Mouse (Mus musculus) embryonic facial prominence, embryonic 12.5 days (tissue): ENCODE measurements at regions not wholly inside any gene's neighbourhood (a gene's known extent, or its start where the extent isn't known, plus 50 kb on each side); places are given as distances from the start of the nearest gene placed in this dataset.

Experiments
- ATAC-seq: fragments of 200-750 bp; cut with Nextera tagmentation; 2 replicates; pipeline ENCODE4 v1.8.0; 2017; ENCODE audit not compliant: insufficient number of reproducible peaks, insufficient read depth, low FRiP score, low TSS enrichment
- H3K27ac ChIP-seq: fragments of 300-500 bp; sonication (generic); 2 replicates; pipeline ENCODE4 v1.5.1; 2016; ENCODE audit warnings: mild to moderate bottlenecking
- H3K27me3 ChIP-seq: fragments of 300-500 bp; sonication (generic); 2 replicates; pipeline ENCODE4 v1.6.1; 2016; ENCODE audit warnings: mild to moderate bottlenecking, moderate library complexity
- H3K36me3 ChIP-seq: fragments of 300-500 bp; sonication (generic); 2 replicates; pipeline ENCODE4 v1.6.1; 2016; ENCODE audit warnings: mild to moderate bottlenecking
- H3K4me1 ChIP-seq: fragments of 300-500 bp; sonication (generic); 2 replicates; pipeline ENCODE4 v1.6.1; 2016
- H3K4me2 ChIP-seq: fragments of 300-500 bp; sonication (generic); replicated peaks from 2 replicates; pipeline ENCODE4 v1.6.1; 2016; ENCODE audit warnings: mild to moderate bottlenecking, moderate library complexity
- H3K4me3 ChIP-seq: fragments of 300-500 bp; sonication (generic); 2 replicates; pipeline ENCODE4 v1.5.1; 2016; ENCODE audit warnings: mild to moderate bottlenecking
- H3K9ac ChIP-seq: fragments of 300-500 bp; sonication (generic); 2 replicates; pipeline ENCODE4 v1.6.1; 2016; ENCODE audit warnings: mild to moderate bottlenecking, moderate library complexity
- H3K9me3 ChIP-seq: fragments of 300-500 bp; sonication (generic); 2 replicates; pipeline ENCODE4 v1.6.1; 2016; ENCODE audit warnings: mild to moderate bottlenecking, moderate library complexity
- WGBS: fragments of 180-500 bp; shearing (Covaris S2); methylation state at CpG from one replicate; pipeline ENCODE4 v1.1.7; 2016; 5-methylcytosine and 5-hydroxymethylcytosine counted together

- Histone ChIP-seq H3K4me1 (peaks cover 9% of the 10 kb centered on the region; the same call in 1 of the 2 replicates), H3K36me3 (no peaks in the 10 kb centered on the region), H3K9me3 (no peaks in the 10 kb centered on the region), H3K4me2 (no peak overlapping the region), H3K4me3 (no peak overlapping the region), H3K27ac (no peak overlapping the region), H3K9ac (no peak overlapping the region), H3K27me3 (no peaks in the 10 kb centered on the region)
- WGBS, result 71% methylated on average over 5 of the region's 5 CpGs
- ATAC-seq, result no peak
Observed at GRCm38 (mm10) chr4:81962586-81962985, 520.0 kb upstream of the Mpdz start.

GRCm38 (mm10) chr4:81960552-81961534 is 518.2 kb upstream of the Mpdz start:
- Histone ChIP-seq H3K36me3 (no peaks in the 10 kb centered on the region), H3K27me3 (no peaks in the 10 kb centered on the region), H3K27ac (no peak overlapping the region), H3K9me3 (no peaks in the 10 kb centered on the region), H3K4me2 (no peak overlapping the region), H3K9ac (no peak overlapping the region), H3K4me3 (no peak overlapping the region), H3K4me1 (peaks cover 16% of the 10 kb centered on the region; the same call in 1 of the 2 replicates)
- ATAC-seq, result 0 out of 2 replicates have a peak, but pooled peaks have one; percentile 41
- WGBS, result 65% methylated on average over 16 of the region's 16 CpGs

DNA sequence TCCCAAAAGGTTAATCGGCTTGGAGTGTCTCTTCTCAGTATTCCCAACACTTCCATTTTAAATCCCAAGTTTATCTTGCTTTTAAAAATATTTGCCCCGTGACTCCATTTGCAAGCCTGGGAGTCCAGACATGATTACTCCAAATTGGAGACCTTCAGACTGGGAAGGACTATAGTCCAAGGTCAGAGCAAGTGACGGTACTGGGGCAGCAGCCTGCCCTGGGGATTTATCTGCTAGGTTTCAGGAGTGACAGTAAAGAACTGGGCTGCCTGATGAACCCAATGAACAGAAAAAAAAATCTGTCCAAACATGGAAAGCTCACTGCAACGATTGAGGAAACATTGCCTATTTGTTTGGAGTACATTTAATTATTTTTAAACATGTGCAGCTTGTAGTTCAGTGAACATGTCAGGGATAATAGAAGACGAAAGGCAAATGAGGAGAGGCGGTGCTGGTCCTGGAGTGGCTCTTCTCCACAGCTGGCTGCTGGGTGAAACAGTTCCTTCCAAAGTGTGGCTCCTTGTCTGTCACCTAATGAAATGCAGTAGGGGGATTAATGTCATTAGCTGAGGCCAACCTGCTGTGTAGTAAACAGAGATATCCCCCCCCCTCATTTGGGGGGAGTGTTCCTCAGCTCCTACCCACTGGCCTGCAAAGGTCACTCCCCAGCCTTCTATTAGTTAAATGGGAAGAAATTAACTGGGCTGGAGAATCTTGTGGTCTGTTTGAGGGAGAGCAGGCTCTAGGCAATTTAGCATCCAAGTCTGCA is 514.5 kb upstream of the Mpdz start:
- H3K4me1 ChIP-seq, result peaks cover 16% of the 10 kb centered on the region; the same call in 1 of the 2 replicates
- no peak overlapping the region for H3K4me2 ChIP-seq
- no peaks in the 10 kb centered on the region for H3K27me3 ChIP-seq
- WGBS, result 34% methylated on average over 6 of the region's 6 CpGs
- no peak for ATAC-seq
- H3K9ac ChIP-seq, result no peak overlapping the region
- no peaks in the 10 kb centered on the region for H3K9me3 ChIP-seq
- no peak overlapping the region for H3K27ac ChIP-seq
- no peaks in the 10 kb centered on the region for H3K36me3 ChIP-seq
- no peak overlapping the region for H3K4me3 ChIP-seq

DNA sequence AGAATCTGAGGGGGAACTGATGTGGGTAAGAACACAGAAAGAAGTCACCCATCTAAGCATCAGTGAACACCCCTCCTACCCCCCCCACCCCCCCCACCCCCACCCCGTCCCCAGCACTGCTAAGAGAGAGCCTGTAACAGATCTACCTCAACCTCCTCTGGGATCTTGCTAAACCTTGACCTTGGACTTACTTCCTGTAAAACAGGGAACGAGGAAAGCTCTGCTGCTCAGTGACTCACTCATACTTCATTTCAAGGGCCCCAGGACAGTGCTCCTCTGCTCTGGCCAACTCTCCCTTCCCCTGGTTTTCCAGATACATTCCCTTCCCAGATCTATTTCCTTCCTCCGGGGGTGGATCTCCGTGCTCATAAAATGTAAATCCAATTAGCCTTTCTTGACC is 510.4 kb upstream of the Mpdz start:
- Histone ChIP-seq H3K9me3 (no peaks in the 10 kb centered on the region), H3K4me2 (no peak overlapping the region), H3K36me3 (no peaks in the 10 kb centered on the region), H3K9ac (no peak overlapping the region), H3K4me1 (peaks cover 10% of the 10 kb centered on the region; the same call in 1 of the 2 replicates), H3K27me3 (no peaks in the 10 kb centered on the region), H3K4me3 (no peak overlapping the region), H3K27ac (no peak overlapping the region)
- ATAC-seq, result no peak
- WGBS, result 48% methylated on average over 4 of the region's 4 CpGs

DNA sequence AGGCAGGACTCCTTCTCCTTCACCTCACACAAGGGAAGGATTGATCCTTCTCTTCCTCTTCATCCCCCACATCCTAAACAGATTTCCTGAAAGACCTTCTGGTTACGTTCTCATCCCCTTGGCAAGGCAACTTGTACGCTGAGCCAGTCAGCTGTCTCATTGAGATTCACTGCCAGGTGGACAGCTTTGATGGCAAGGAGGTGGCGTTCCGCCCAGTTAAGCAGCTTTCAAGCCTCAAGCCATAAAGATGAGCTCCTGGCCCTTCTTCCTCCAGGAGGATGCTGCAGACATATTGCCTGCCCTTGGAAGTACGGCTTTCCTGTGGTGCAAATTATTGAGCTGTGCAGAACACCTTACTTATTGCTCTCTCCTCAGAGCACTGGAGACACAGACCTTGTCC is 494.8 kb upstream of the Mpdz start:
- H3K4me1 ChIP-seq, result no peaks in the 10 kb centered on the region
- no peak overlapping the region for H3K27ac ChIP-seq
- H3K9ac ChIP-seq, result no peak overlapping the region
- 77% methylated on average over 5 of the region's 5 CpGs for WGBS
- H3K27me3 ChIP-seq, result no peaks in the 10 kb centered on the region
- no peak overlapping the region for H3K4me2 ChIP-seq
- ATAC-seq, result no peak
- H3K9me3 ChIP-seq, result no peaks in the 10 kb centered on the region
- H3K36me3 ChIP-seq, result no peaks in the 10 kb centered on the region
- no peak overlapping the region for H3K4me3 ChIP-seq

GRCm38 (mm10) chr4:81930956-81931355 is 488.3 kb upstream of the Mpdz start:
- no peak overlapping the region for H3K9ac ChIP-seq
- H3K9me3 ChIP-seq, result no peaks in the 10 kb centered on the region
- no peaks in the 10 kb centered on the region for H3K27me3 ChIP-seq
- ATAC-seq, result no peak
- H3K4me1 ChIP-seq, result peaks cover 13% of the 10 kb centered on the region
- no peaks in the 10 kb centered on the region for H3K36me3 ChIP-seq
- 67% methylated on average over 1 of the region's 1 CpGs for WGBS
- no peak overlapping the region for H3K4me3 ChIP-seq
- H3K27ac ChIP-seq, result no peak overlapping the region
- no peak overlapping the region for H3K4me2 ChIP-seq

DNA sequence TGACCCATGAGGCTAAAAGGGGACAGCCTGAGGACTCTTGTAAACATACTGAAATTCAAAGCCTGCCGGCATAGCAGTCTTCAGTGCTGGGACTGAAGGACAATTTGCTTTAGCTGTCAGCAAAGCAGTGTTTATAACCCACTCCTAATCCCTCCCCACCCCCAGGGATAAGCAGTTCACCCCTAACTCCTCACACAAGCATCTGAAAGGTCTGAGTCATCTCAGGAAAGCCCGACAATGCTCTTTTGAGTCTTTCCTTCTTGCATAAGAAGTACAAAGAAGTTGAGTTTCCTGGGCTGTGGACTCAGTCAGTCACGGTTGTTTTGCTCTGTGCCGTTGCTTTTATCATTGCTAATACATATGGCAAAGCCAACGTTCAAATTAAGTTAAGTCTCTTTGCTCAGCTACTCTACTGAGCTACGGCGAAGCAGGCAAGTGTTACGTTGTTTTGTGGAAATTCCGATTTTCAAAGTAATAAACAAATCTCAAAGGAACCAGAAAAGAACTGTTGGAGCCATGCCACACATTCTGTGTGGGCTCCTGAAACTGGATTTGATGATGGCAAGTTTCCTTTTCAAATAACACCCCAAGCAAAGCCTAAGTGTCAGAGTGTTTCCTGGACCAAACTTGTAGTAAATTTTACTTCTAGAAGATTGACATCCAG is 486.1 kb upstream of the Mpdz start:
- no peaks in the 10 kb centered on the region for H3K9me3 ChIP-seq
- WGBS, result 35% methylated on average over 9 of the region's 9 CpGs
- no peaks in the 10 kb centered on the region for H3K27me3 ChIP-seq
- ATAC-seq, result no peak
- H3K9ac ChIP-seq, result no peak overlapping the region
- no peaks in the 10 kb centered on the region for H3K36me3 ChIP-seq
- H3K4me2 ChIP-seq, result no peak overlapping the region
- no peak overlapping the region for H3K27ac ChIP-seq
- H3K4me3 ChIP-seq, result no peak overlapping the region
- H3K4me1 ChIP-seq, result peaks cover 18% of the 10 kb centered on the region

- 62% methylated on average over 2 of the region's 2 CpGs for WGBS
- Histone ChIP-seq H3K4me3 (no peak overlapping the region), H3K4me1 (peaks cover 18% of the 10 kb centered on the region), H3K27me3 (no peaks in the 10 kb centered on the region), H3K27ac (peak overlapping the region; percentile 56), H3K36me3 (no peaks in the 10 kb centered on the region), H3K9ac (no peak overlapping the region), H3K4me2 (no peak overlapping the region), H3K9me3 (no peaks in the 10 kb centered on the region)
- ATAC-seq, result no peak
Observed at GRCm38 (mm10) chr4:81927176-81927714, 484.6 kb upstream of the Mpdz start.

GRCm38 (mm10) chr4:81926662-81927141 is 484.1 kb upstream of the Mpdz start:
- Histone ChIP-seq H3K4me1 (peaks cover 18% of the 10 kb centered on the region), H3K27ac (peak overlapping the region; percentile 72), H3K4me2 (no peak overlapping the region), H3K4me3 (no peak overlapping the region), H3K9ac (no peak overlapping the region), H3K27me3 (no peaks in the 10 kb centered on the region), H3K9me3 (no peaks in the 10 kb centered on the region), H3K36me3 (no peaks in the 10 kb centered on the region)
- WGBS, result 35% methylated on average over 6 of the region's 6 CpGs
- ATAC-seq, result peak; percentile 69; the same call in 1 of the 2 replicates

GRCm38 (mm10) chr4:81925611-81926010 is 483.0 kb upstream of the Mpdz start:
- Histone ChIP-seq H3K4me2 (no peak overlapping the region), H3K27me3 (no peaks in the 10 kb centered on the region), H3K9me3 (no peaks in the 10 kb centered on the region), H3K4me3 (no peak overlapping the region), H3K27ac (peak overlapping the region; percentile 72; the same call in 1 of the 2 replicates), H3K9ac (no peak overlapping the region), H3K36me3 (no peaks in the 10 kb centered on the region), H3K4me1 (peaks cover 18% of the 10 kb centered on the region)
- 59% methylated on average over 2 of the region's 2 CpGs for WGBS
- no peak for ATAC-seq

GRCm38 (mm10) chr4:81924120-81924519 is 481.5 kb upstream of the Mpdz start:
- Histone ChIP-seq H3K9ac (no peak overlapping the region), H3K27me3 (no peaks in the 10 kb centered on the region), H3K36me3 (no peaks in the 10 kb centered on the region), H3K4me2 (no peak overlapping the region), H3K9me3 (no peaks in the 10 kb centered on the region), H3K4me3 (no peak overlapping the region), H3K4me1 (peaks cover 18% of the 10 kb centered on the region), H3K27ac (no peak overlapping the region)
- no peak for ATAC-seq
- 83% methylated on average over 1 of the region's 1 CpGs for WGBS
